Mouse (Mus musculus) liver, adult 2 months (tissue): ENCODE results near the gene Tia1. TPM values are rescaled to one million over a fixed set of nuclear protein-coding genes. Genes with fewer than 3 reads are reported as not detected.
A peak's percentile ranks its signal among the peaks of the same experiment; 100 is the strongest.

Source experiments
- DNase-seq: peaks from one replicate; pipeline ENCODE4 v3.0.0-alpha.2; 2011; ENCODE audit warnings: low read depth, low spot score; ENCODE audit errors: extremely low read depth
- H3K27ac ChIP-seq: fragments of 200-500 bp; replicated peaks from 2 replicates; pipeline ENCODE4 v1.5.1; 2012; ENCODE audit warnings: low read depth, mild to moderate bottlenecking, control low read depth, inconsistent platforms, low read length; ENCODE audit not compliant: insufficient read depth
- H3K27me3 ChIP-seq: fragments of 200-500 bp; 2 replicates; pipeline ENCODE4 v1.6.1; 2012; ENCODE audit warnings: mild to moderate bottlenecking, moderate library complexity, low read length, inconsistent platforms; ENCODE audit not compliant: control insufficient read depth, insufficient read depth
- H3K36me3 ChIP-seq: fragments of 200-500 bp; 2 replicates; pipeline ENCODE4 v1.6.1; 2012; ENCODE audit warnings: low read length, inconsistent platforms; ENCODE audit not compliant: control insufficient read depth, insufficient read depth
- H3K4me1 ChIP-seq: fragments of 200-500 bp; 2 replicates; pipeline ENCODE4 v1.6.1; 2011; ENCODE audit warnings: low read length; ENCODE audit not compliant: control insufficient read depth, insufficient read depth
- H3K4me3 ChIP-seq: fragments of 200-500 bp; 2 replicates; pipeline ENCODE4 v1.5.1; 2011; ENCODE audit warnings: low read depth, mild to moderate bottlenecking, control low read depth, low read length, moderate library complexity; ENCODE audit not compliant: insufficient read depth
- H3K79me2 ChIP-seq: fragments of 200-500 bp; 2 replicates; pipeline ENCODE4 v1.6.1; 2012; ENCODE audit warnings: inconsistent platforms, mild to moderate bottlenecking, low read length, moderate library complexity; ENCODE audit not compliant: control insufficient read depth, insufficient read depth
- H3K9ac ChIP-seq: fragments of 200-500 bp; 2 replicates; pipeline ENCODE4 v1.6.1; 2012; ENCODE audit warnings: low read depth, mild to moderate bottlenecking, control low read depth, inconsistent platforms, low read length
- CTCF ChIP-seq: fragments of 200-500 bp; IDR thresholded peaks from 2 replicates; pipeline ENCODE4 v1.5.1; 2011; ENCODE audit warnings: low read depth, low read length, control low read depth
- POLR2A ChIP-seq: fragments of 200-500 bp; IDR thresholded peaks from 2 replicates; pipeline ENCODE4 v1.6.1; 2011; ENCODE audit warnings: low read length, control low read depth; ENCODE audit not compliant: insufficient read depth; ENCODE audit errors: extremely low read depth
- WGBS: fragments of 180-500 bp; shearing (Covaris S2); methylation state at CpG from one replicate; pipeline ENCODE4 v1.1.7; 2018; 5-methylcytosine and 5-hydroxymethylcytosine counted together
- polyA plus RNA-seq: library from polyadenylated mRNA; depleted of rRNA; stranded (reverse); fragments of >200 nt; gene quantifications from 2 replicates; pipeline ENCODE4 v1.2.3, GENCODE M21; 2012
- total RNA-seq: library from RNA; depleted of rRNA; stranded (reverse); fragments of >200 nt; gene quantifications from 2 replicates; pipeline ENCODE4 v1.2.3, GENCODE M21; 2014

Tia1 gene
- total and polyA plus RNA-seq, 2 experiments: 4.0 to 13.6 TPM

GRCm38 (mm10) chr6:86472100-86472955 is 68.3 kb downstream of the Tia1 start:
- WGBS: 1% methylated on average over 56 of the region's 56 CpGs
- no peaks in the 10 kb centered on the region for H3K79me2 ChIP-seq
- TF ChIP-seq POLR2A: peak; percentile 70
- TF ChIP-seq CTCF: peak; percentile 96
- peak; percentile 84 for DNase-seq
- H3K27me3 ChIP-seq: no peaks in the 10 kb centered on the region
- H3K4me3 ChIP-seq: peak overlapping the region; percentile 54
- peaks cover 14% of the 10 kb centered on the region; the same call in 1 of the 2 replicates for H3K4me1 ChIP-seq
- peak overlapping the region; percentile 76 for H3K9ac ChIP-seq
- H3K36me3 ChIP-seq: peaks cover 2% of the 10 kb centered on the region; the same call in 1 of the 2 replicates
- peak overlapping the region; percentile 83 for H3K27ac ChIP-seq

- Histone ChIP-seq H3K27ac (peak overlapping the region; percentile 83), H3K4me3 (peak overlapping the region; percentile 54), H3K79me2 (no peaks in the 10 kb centered on the region), H3K27me3 (no peaks in the 10 kb centered on the region), H3K36me3 (peaks cover 2% of the 10 kb centered on the region; the same call in 1 of the 2 replicates), H3K4me1 (peaks cover 14% of the 10 kb centered on the region; the same call in 1 of the 2 replicates), H3K9ac (peak overlapping the region; percentile 72)
- TF ChIP-seq POLR2A (no peak), CTCF (no peak)
- WGBS: 72% methylated on average over 7 of the region's 7 CpGs
- no peak for DNase-seq
These were observed 69.1 kb downstream of the Tia1 start for GRCm38 (mm10) chr6:86473077-86473476.

- H3K9ac ChIP-seq: no peak overlapping the region
- peaks cover 14% of the 10 kb centered on the region; the same call in 1 of the 2 replicates for H3K4me1 ChIP-seq
- no peaks in the 10 kb centered on the region for H3K79me2 ChIP-seq
- no peak for DNase-seq
- WGBS: 97% methylated on average over 5 of the region's 5 CpGs
- peaks cover 2% of the 10 kb centered on the region; the same call in 1 of the 2 replicates for H3K36me3 ChIP-seq
- no peaks in the 10 kb centered on the region for H3K27me3 ChIP-seq
- H3K4me3 ChIP-seq: no peak overlapping the region
- H3K27ac ChIP-seq: no peak overlapping the region
- no peak for TF ChIP-seq POLR2A
- TF ChIP-seq CTCF: no peak
These were observed 70.1 kb downstream of the Tia1 start for GRCm38 (mm10) chr6:86474072-86474471.

- H3K27ac ChIP-seq: peak overlapping the region; percentile 20; the same call in 1 of the 2 replicates
These were observed 70.7 kb downstream of the Tia1 start for GRCm38 (mm10) chr6:86474646-86475181.

GRCm38 (mm10) chr6:86475462-86476167 is 71.6 kb downstream of the Tia1 start:
- Histone ChIP-seq H3K9ac (no peak overlapping the region), H3K79me2 (no peaks in the 10 kb centered on the region), H3K27me3 (no peaks in the 10 kb centered on the region), H3K27ac (peak overlapping the region; percentile 20; the same call in 1 of the 2 replicates), H3K36me3 (no peaks in the 10 kb centered on the region), H3K4me3 (no peak overlapping the region), H3K4me1 (peaks cover 14% of the 10 kb centered on the region; the same call in 1 of the 2 replicates)
- TF ChIP-seq POLR2A (no peak), CTCF (no peak)
- no peak for DNase-seq
- 46% methylated on average over 9 of the region's 9 CpGs for WGBS

More at GRCm38 (mm10) chr6:86474646-86475181, 70.7 kb downstream of the Tia1 start:
- no peak overlapping the region for H3K9ac ChIP-seq
- H3K4me3 ChIP-seq: no peak overlapping the region
- H3K79me2 ChIP-seq: no peaks in the 10 kb centered on the region
- peaks cover 14% of the 10 kb centered on the region; the same call in 1 of the 2 replicates for H3K4me1 ChIP-seq
- H3K36me3 ChIP-seq: no peaks in the 10 kb centered on the region; the same call in 1 of the 2 replicates
- H3K27me3 ChIP-seq: no peaks in the 10 kb centered on the region
- no peak for DNase-seq
- TF ChIP-seq CTCF (no peak), POLR2A (no peak)
